Mouse (Mus musculus): ENCODE measurements around the gene Vash1. TPM values are rescaled to one million over a fixed set of nuclear protein-coding genes. Genes with fewer than 3 reads are reported as not detected.

Vash1 gene
- total and polyA plus RNA-seq, 2 experiments: 0.74 to 0.88 TPM

GRCm38 (mm10) chr12:86679546-86679930, 1.0 kb downstream of the Vash1 start:
- H3K27me3 ChIP-seq (ENCODE audit: control insufficient read depth, insufficient read depth, low read length): peaks cover 14% of the 10 kb centered on the region; the same call in 1 of the 2 replicates
- no peaks in the 10 kb centered on the region; the same call in 1 of the 2 replicates for H3K4me1 ChIP-seq (ENCODE audit: control insufficient read depth, insufficient read depth, low read length)
- H3K36me3 ChIP-seq (ENCODE audit: control insufficient read depth, insufficient read depth, low read length): no peaks in the 10 kb centered on the region
- peak overlapping the region; percentile 92 for H3K4me3 ChIP-seq (ENCODE audit: insufficient read depth, low read depth, low read length)
- TF ChIP-seq POLR2A (IDR thresholded peaks at IDR 0.05; ENCODE audit: extremely low read depth, insufficient read depth, low read length) (no peak), CTCF (IDR thresholded peaks at IDR 0.05; ENCODE audit: low read depth, low read length) (no peak)
- DNase-seq (ENCODE audit: extremely low read depth, low read depth, low spot score): no peak
- WGBS: 15% methylated on average over 9 of the region's 9 CpGs
- no peak overlapping the region for H3K27ac ChIP-seq (replicated peaks; ENCODE audit: insufficient read depth, low read depth, low read length)
- no peaks in the 10 kb centered on the region for H3K79me2 ChIP-seq (ENCODE audit: control insufficient read depth, insufficient read depth, low read length)
- H3K9ac ChIP-seq (ENCODE audit: low read depth, low read length): peak overlapping the region; percentile 82

- Histone ChIP-seq H3K4me3 (ENCODE audit: insufficient read depth, low read depth, low read length) (peak overlapping the region; percentile 34), H3K36me3 (ENCODE audit: control insufficient read depth, insufficient read depth, low read length) (no peaks in the 10 kb centered on the region), H3K9ac (ENCODE audit: low read depth, low read length) (peak overlapping the region; percentile 32; the same call in 1 of the 2 replicates), H3K79me2 (ENCODE audit: control insufficient read depth, insufficient read depth, low read length) (no peaks in the 10 kb centered on the region), H3K4me1 (ENCODE audit: control insufficient read depth, insufficient read depth, low read length) (no peaks in the 10 kb centered on the region; the same call in 1 of the 2 replicates), H3K27ac (replicated peaks; ENCODE audit: insufficient read depth, low read depth, low read length) (0 out of 2 replicates have a peak overlapping the region, but pooled peaks have one; percentile 29), H3K27me3 (ENCODE audit: control insufficient read depth, insufficient read depth, low read length) (peaks cover 14% of the 10 kb centered on the region; the same call in 1 of the 2 replicates)
- 47% methylated on average over 12 of the region's 12 CpGs for WGBS
- TF ChIP-seq CTCF (IDR thresholded peaks at IDR 0.05; ENCODE audit: low read depth, low read length): no peak
- no peak for TF ChIP-seq POLR2A (IDR thresholded peaks at IDR 0.05; ENCODE audit: extremely low read depth, insufficient read depth, low read length)
- DNase-seq (ENCODE audit: extremely low read depth, low read depth, low spot score): no peak
Observed at GRCm38 (mm10) chr12:86679991-86680491, 1.5 kb downstream of the Vash1 start.

- peak overlapping the region; percentile 31 for H3K27ac ChIP-seq (replicated peaks; ENCODE audit: insufficient read depth, low read depth, low read length)
Observed at GRCm38 (mm10) chr12:86680591-86681193, 2.2 kb downstream of the Vash1 start.

GRCm38 (mm10) chr12:86681626-86682025, 3.1 kb downstream of the Vash1 start:
- Histone ChIP-seq H3K36me3 (ENCODE audit: control insufficient read depth, insufficient read depth, low read length) (no peaks in the 10 kb centered on the region), H3K27ac (replicated peaks; ENCODE audit: insufficient read depth, low read depth, low read length) (no peak overlapping the region), H3K9ac (ENCODE audit: low read depth, low read length) (no peak overlapping the region), H3K4me1 (ENCODE audit: control insufficient read depth, insufficient read depth, low read length) (no peaks in the 10 kb centered on the region; the same call in 1 of the 2 replicates), H3K79me2 (ENCODE audit: control insufficient read depth, insufficient read depth, low read length) (no peaks in the 10 kb centered on the region), H3K27me3 (ENCODE audit: control insufficient read depth, insufficient read depth, low read length) (peaks cover 12% of the 10 kb centered on the region; the same call in 1 of the 2 replicates), H3K4me3 (ENCODE audit: insufficient read depth, low read depth, low read length) (no peak overlapping the region)
- DNase-seq (ENCODE audit: extremely low read depth, low read depth, low spot score): no peak
- no peak for TF ChIP-seq CTCF (IDR thresholded peaks at IDR 0.05; ENCODE audit: low read depth, low read length)
- no peak for TF ChIP-seq POLR2A (IDR thresholded peaks at IDR 0.05; ENCODE audit: extremely low read depth, insufficient read depth, low read length)
- 82% methylated on average over 9 of the region's 9 CpGs for WGBS

More at GRCm38 (mm10) chr12:86680591-86681193, 2.2 kb downstream of the Vash1 start:
- no peak for DNase-seq (ENCODE audit: extremely low read depth, low read depth, low spot score)
- no peak for TF ChIP-seq CTCF (IDR thresholded peaks at IDR 0.05; ENCODE audit: low read depth, low read length)
- no peak for TF ChIP-seq POLR2A (IDR thresholded peaks at IDR 0.05; ENCODE audit: extremely low read depth, insufficient read depth, low read length)
- no peaks in the 10 kb centered on the region for H3K79me2 ChIP-seq (ENCODE audit: control insufficient read depth, insufficient read depth, low read length)
- no peaks in the 10 kb centered on the region; the same call in 1 of the 2 replicates for H3K4me1 ChIP-seq (ENCODE audit: control insufficient read depth, insufficient read depth, low read length)
- H3K9ac ChIP-seq (ENCODE audit: low read depth, low read length): no peak overlapping the region
- peak overlapping the region; percentile 10; the same call in 1 of the 2 replicates for H3K4me3 ChIP-seq (ENCODE audit: insufficient read depth, low read depth, low read length)
- H3K36me3 ChIP-seq (ENCODE audit: control insufficient read depth, insufficient read depth, low read length): no peaks in the 10 kb centered on the region
- WGBS: 53% methylated on average over 11 of the region's 11 CpGs
- H3K27me3 ChIP-seq (ENCODE audit: control insufficient read depth, insufficient read depth, low read length): peaks cover 12% of the 10 kb centered on the region; the same call in 1 of the 2 replicates

GRCm38 (mm10) chr12:86682178-86682577, 3.7 kb downstream of the Vash1 start:
- Histone ChIP-seq H3K9ac (ENCODE audit: low read depth, low read length) (no peak overlapping the region), H3K79me2 (ENCODE audit: control insufficient read depth, insufficient read depth, low read length) (no peaks in the 10 kb centered on the region), H3K36me3 (ENCODE audit: control insufficient read depth, insufficient read depth, low read length) (no peaks in the 10 kb centered on the region), H3K27me3 (ENCODE audit: control insufficient read depth, insufficient read depth, low read length) (peaks cover 12% of the 10 kb centered on the region; the same call in 1 of the 2 replicates), H3K4me3 (ENCODE audit: insufficient read depth, low read depth, low read length) (no peak overlapping the region), H3K27ac (replicated peaks; ENCODE audit: insufficient read depth, low read depth, low read length) (no peak overlapping the region), H3K4me1 (ENCODE audit: control insufficient read depth, insufficient read depth, low read length) (no peaks in the 10 kb centered on the region; the same call in 1 of the 2 replicates)
- WGBS: 71% methylated on average over 8 of the region's 8 CpGs
- TF ChIP-seq CTCF (IDR thresholded peaks at IDR 0.05; ENCODE audit: low read depth, low read length): no peak
- no peak for TF ChIP-seq POLR2A (IDR thresholded peaks at IDR 0.05; ENCODE audit: extremely low read depth, insufficient read depth, low read length)
- no peak for DNase-seq (ENCODE audit: extremely low read depth, low read depth, low spot score)

GRCm38 (mm10) chr12:86683698-86684097, 5.2 kb downstream of the Vash1 start:
- no peaks in the 10 kb centered on the region for H3K79me2 ChIP-seq (ENCODE audit: control insufficient read depth, insufficient read depth, low read length)
- H3K4me1 ChIP-seq (ENCODE audit: control insufficient read depth, insufficient read depth, low read length): no peaks in the 10 kb centered on the region; the same call in 1 of the 2 replicates
- WGBS: 61% methylated on average over 7 of the region's 7 CpGs
- H3K36me3 ChIP-seq (ENCODE audit: control insufficient read depth, insufficient read depth, low read length): no peaks in the 10 kb centered on the region
- H3K27ac ChIP-seq (replicated peaks; ENCODE audit: insufficient read depth, low read depth, low read length): no peak overlapping the region
- H3K4me3 ChIP-seq (ENCODE audit: insufficient read depth, low read depth, low read length): no peak overlapping the region
- no peak for DNase-seq (ENCODE audit: extremely low read depth, low read depth, low spot score)
- H3K9ac ChIP-seq (ENCODE audit: low read depth, low read length): no peak overlapping the region
- no peak for TF ChIP-seq POLR2A (IDR thresholded peaks at IDR 0.05; ENCODE audit: extremely low read depth, insufficient read depth, low read length)
- no peak for TF ChIP-seq CTCF (IDR thresholded peaks at IDR 0.05; ENCODE audit: low read depth, low read length)
- H3K27me3 ChIP-seq (ENCODE audit: control insufficient read depth, insufficient read depth, low read length): peaks cover 11% of the 10 kb centered on the region; the same call in 1 of the 2 replicates
